8 mouse cellular contexts compared by ENCODE assay signal in genomic region chrX:71647958-71648357, GRCm38 (mm10). TPM values are rescaled to one million over a fixed set of nuclear protein-coding genes. Genes with fewer than 3 reads are reported as not detected.
A peak's percentile ranks its signal among the peaks of the same experiment; 100 is the strongest.
DNase-seq lines count a peak whose midpoint lies in the region; ATAC-seq and TF ChIP-seq lines count a peak whose summit lies in the region.

No protein-coding gene starts in this region.

- no peaks in the 10 kb centered on the region for H3K36me3 ChIP-seq in kidney, adult 2 months (ENCODE audit: control insufficient read depth, insufficient read depth, low read length)
- H3K36me3 ChIP-seq in kidney, embryonic 16.5 days (ENCODE audit: insufficient read depth, low read length), result no peaks in the 10 kb centered on the region
- no peaks in the 10 kb centered on the region for H3K36me3 ChIP-seq in midbrain, embryonic 15.5 days (replicated peaks)

- H3K27ac ChIP-seq in kidney, adult 2 months (ENCODE audit: insufficient read depth, low read depth, low read length), result no peak overlapping the region
- H3K27ac ChIP-seq in kidney, embryonic 16.5 days (ENCODE audit: low read length), result no peak overlapping the region
- no peak overlapping the region for H3K27ac ChIP-seq in midbrain, embryonic 15.5 days

- 0% methylated on average over 6 of the region's 6 CpGs for WGBS in kidney, adult 2 months
- WGBS in kidney, embryonic 16.5 days, result 2% methylated on average over 6 of the region's 6 CpGs
- whole genome bisulfite sequencing in midbrain, embryonic 15.5 days, result 6% methylated on average over 6 of the region's 6 CpGs

- no peak for TF ChIP-seq POLR2A in kidney, adult 2 months (IDR thresholded peaks at IDR 0.05; ENCODE audit: low read depth, low read length)

- no peak for ATAC-seq in kidney, embryonic 16.5 days (ENCODE audit: low FRiP score, low TSS enrichment)
- peak; percentile 62 for ATAC-seq in common myeloid progenitor, adult 5-6 weeks (replicated peaks; ENCODE audit: low read depth, poor library complexity, severe bottlenecking)
- peak; percentile 72 for ATAC-seq in midbrain, embryonic 15.5 days (replicated peaks)

- no peak overlapping the region for H3K4me3 ChIP-seq in kidney, adult 2 months (ENCODE audit: insufficient read depth, low read depth, low read length)
- H3K4me3 ChIP-seq in kidney, embryonic 16.5 days (ENCODE audit: low read length), result no peak overlapping the region
- no peak overlapping the region for H3K4me3 ChIP-seq in midbrain, embryonic 15.5 days

- no peak overlapping the region for H3K4me2 ChIP-seq in kidney, embryonic 16.5 days (replicated peaks; ENCODE audit: low read depth, low read length)
- H3K4me2 ChIP-seq in midbrain, embryonic 15.5 days, result no peak overlapping the region

- no peak overlapping the region for H3K9ac ChIP-seq in kidney, embryonic 16.5 days (replicated peaks; ENCODE audit: low read length)
- H3K9ac ChIP-seq in midbrain, embryonic 15.5 days, result no peak overlapping the region

- peak; percentile 69 for TF ChIP-seq CTCF in kidney, adult 2 months (conservative IDR thresholded peaks at IDR 0.05; ENCODE audit: insufficient read depth, insufficient read length, low read depth, low read length)

- no peaks in the 10 kb centered on the region for H3K27me3 ChIP-seq in kidney, adult 2 months (replicated peaks; ENCODE audit: control insufficient read depth, insufficient read depth, low read length)
- peaks cover 4% of the 10 kb centered on the region for H3K27me3 ChIP-seq in kidney, embryonic 16.5 days (ENCODE audit: insufficient read depth, low read length)
- H3K27me3 ChIP-seq in midbrain, embryonic 15.5 days (replicated peaks), result no peaks in the 10 kb centered on the region

- H3K4me1 ChIP-seq in kidney, adult 2 months (ENCODE audit: control insufficient read depth, insufficient read depth, low read length), result no peaks in the 10 kb centered on the region
- H3K4me1 ChIP-seq in kidney, embryonic 16.5 days (ENCODE audit: insufficient read depth, low read length), result no peaks in the 10 kb centered on the region
- H3K4me1 ChIP-seq in midbrain, embryonic 15.5 days, result 0 out of 2 replicates have a peak, but pooled peaks cover 2% of the 10 kb centered on the region

- intact Hi-C loops in heart, postnatal 10 days (cut with DNase I), result loop anchor here (1.0 to 10.0 kb wide), 5 partner anchors 144 to 1257 kb away; no protein-coding TSS in a partner anchor

- peak; percentile 53 for DNase-seq in kidney, adult 2 months
- peak; percentile 77 for DNase-seq in adipocyte (ENCODE audit: low spot score)
- peak; percentile 58 to 69 for DNase-seq in heart, postnatal 10 days
- DNase-seq in left cerebral cortex, adult 11 months (ENCODE audit: low spot score), result peak; percentile 11
- peak; percentile 29 for DNase-seq in thymus, postnatal 0 days (ENCODE audit: low spot score)

- no peaks in the 10 kb centered on the region for H3K9me3 ChIP-seq in kidney, embryonic 16.5 days (ENCODE audit: low read length)
- no peaks in the 10 kb centered on the region for H3K9me3 ChIP-seq in midbrain, embryonic 15.5 days

RNA-seq across cellular contexts. Expression of gene Gpr50, which starts 15.5 kb away (rescaled TPM):
- not detected in 2 replicates for polyA plus RNA-seq in kidney, adult 2 months (2012; rRNA removed)
- polyA plus RNA-seq in kidney, embryonic 16.5 days (2015; fragmentation: Nextera tagmentation; extraction: Ambion mirVana), result 0.07 and 0.22 TPM in 2 replicates
- not detected in 2 replicates for total RNA-seq in common myeloid progenitor, adult 5-6 weeks (2017)
- total RNA-seq in heart, postnatal 10 days (2021), result not detected
- 2.6 and 3.5 TPM in 2 replicates for polyA plus RNA-seq in midbrain, embryonic 15.5 days (2015; fragmentation: Nextera tagmentation; extraction: Ambion mirVana)
- 0.48 and 1.3 TPM in 2 replicates for polyA plus RNA-seq in thymus, postnatal 0 days (2015; fragmentation: Nextera tagmentation; extraction: Ambion mirVana)

Comparison
In these comparisons a context has a peak if more than half of its experiments do, and no peak if none do; other contexts are left out.
1. DNase-seq: peak in every context shown above with its lines; median percentile 77 in adipocyte; 64 in heart, postnatal 10 days; 53 in kidney, adult 2 months; 29 in thymus, postnatal 0 days; 11 in left cerebral cortex, adult 11 months.